Mouse (Mus musculus) left cerebral cortex, adult 11 months (tissue): Measurements from ENCODE around the gene Cdx2.

Source experiments
- DNase-seq: peaks from one replicate; pipeline ENCODE4 v3.0.0; 2022; ENCODE audit warnings: low spot score

The Cdx2 gene

GRCm38 (mm10) chr5:147306638-147307397, at the start of gene Cdx2:
TSS of gene Cdx2 (minus strand) at chr5:147307270.
- no peak for DNase-seq

- no peak for DNase-seq
Observed at GRCm38 (mm10) chr5:147356260-147357055, 49.4 kb upstream of the Cdx2 start.

- no peak for DNase-seq
Observed at GRCm38 (mm10) chr5:147355788-147356187, 48.7 kb upstream of the Cdx2 start.

GRCm38 (mm10) chr5:147354985-147355384, 47.9 kb upstream of the Cdx2 start:
- no peak for DNase-seq

- no peak for DNase-seq
Observed at GRCm38 (mm10) chr5:147354161-147354780, 47.2 kb upstream of the Cdx2 start.

GRCm38 (mm10) chr5:147351931-147352330, 44.9 kb upstream of the Cdx2 start:
- DNase-seq: no peak

- DNase-seq: no peak
Observed at GRCm38 (mm10) chr5:147345981-147346380, 38.9 kb upstream of the Cdx2 start.

- DNase-seq: no peak
Observed at GRCm38 (mm10) chr5:147343904-147344303, 36.8 kb upstream of the Cdx2 start.

GRCm38 (mm10) chr5:147342901-147343300, 35.8 kb upstream of the Cdx2 start:
- DNase-seq: no peak

GRCm38 (mm10) chr5:147340741-147341414, 33.8 kb upstream of the Cdx2 start:
- no peak for DNase-seq

- DNase-seq: no peak
Observed at GRCm38 (mm10) chr5:147339560-147339959, 32.5 kb upstream of the Cdx2 start.

- DNase-seq: no peak
Observed at GRCm38 (mm10) chr5:147338967-147339366, 31.9 kb upstream of the Cdx2 start.

GRCm38 (mm10) chr5:147332711-147333110, 25.6 kb upstream of the Cdx2 start:
- DNase-seq: no peak

GRCm38 (mm10) chr5:147331547-147331946, 24.5 kb upstream of the Cdx2 start:
- no peak for DNase-seq

GRCm38 (mm10) chr5:147329946-147330345, 22.9 kb upstream of the Cdx2 start:
- DNase-seq: no peak

GRCm38 (mm10) chr5:147327636-147328035, 20.6 kb upstream of the Cdx2 start:
- no peak for DNase-seq

- no peak for DNase-seq
Observed at GRCm38 (mm10) chr5:147325931-147326330, 18.9 kb upstream of the Cdx2 start.

- no peak for DNase-seq
Observed at GRCm38 (mm10) chr5:147323237-147323917, 16.3 kb upstream of the Cdx2 start.

- DNase-seq: no peak
Observed at GRCm38 (mm10) chr5:147322183-147322582, 15.1 kb upstream of the Cdx2 start, which contains the start of gene Urad. TSS of gene Urad (minus strand) at chr5:147322440.

- peak; percentile 28 for DNase-seq
Observed at GRCm38 (mm10) chr5:147319653-147320052, 12.6 kb upstream of the Cdx2 start.

- no peak for DNase-seq
Observed at GRCm38 (mm10) chr5:147317991-147318390, 10.9 kb upstream of the Cdx2 start.

- DNase-seq: no peak
Observed at GRCm38 (mm10) chr5:147317321-147317720, 10.3 kb upstream of the Cdx2 start.
